Mouse (Mus musculus) small intestine, adult 2 months (tissue): Measurements from ENCODE around the gene Trim41.
A peak's percentile ranks its signal among the peaks of the same experiment; 100 is the strongest.

Source experiments
- CTCF ChIP-seq: fragments of 200-500 bp; IDR thresholded peaks from 2 replicates; pipeline ENCODE4 v1.5.1; 2012; ENCODE audit warnings: low read depth, mild to moderate bottlenecking, control low read depth, inconsistent platforms, low read length, moderate library complexity, mixed read lengths; ENCODE audit not compliant: insufficient replicate concordance, insufficient read length; ENCODE audit errors: extremely low read depth
- POLR2A ChIP-seq: fragments of 200-500 bp; IDR thresholded peaks from 2 replicates; pipeline ENCODE4 v1.6.1; 2012; ENCODE audit warnings: low read depth, mild to moderate bottlenecking, control low read depth, inconsistent platforms, low read length, moderate library complexity

GRCm38 (mm10) chr11:48799921-48800701, 17.0 kb downstream of the Trim41 start, which contains the start of gene Rack1:
- no peak for TF ChIP-seq CTCF
- peak; percentile 48; the same call in 1 of the 2 replicates for TF ChIP-seq POLR2A
